25 mouse cellular contexts compared by ENCODE assay signal in the genomic region with DNA sequence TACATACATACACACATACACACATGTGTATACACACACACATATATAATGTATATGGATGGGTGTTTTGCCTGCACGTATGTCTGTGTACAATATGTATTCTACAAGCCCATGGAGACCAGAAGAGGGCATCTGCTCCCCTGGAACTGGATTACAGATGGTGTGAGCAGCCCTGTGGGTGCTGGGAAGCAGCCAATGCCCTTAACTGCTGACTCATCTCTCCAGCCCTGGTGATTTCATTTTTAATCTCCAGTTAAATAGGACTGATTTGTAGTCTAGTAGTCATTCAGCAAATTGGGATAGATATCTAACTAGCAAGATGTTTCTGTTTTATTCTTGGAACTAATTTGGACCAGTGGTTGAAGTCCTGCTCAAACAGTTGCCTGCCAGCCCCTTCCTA.
DNase-seq lines count a peak whose midpoint lies in the region; ATAC-seq and TF ChIP-seq lines count a peak whose summit lies in the region.
"Had no signal": no experiment of that assay in that cellular context is flagged by ENCODE, and none has a peak within 500 bp of the region (broad histone marks: within the 10 kb centered on the region; RNA-seq: fewer than 3 reads in every experiment).

No protein-coding gene starts in this region.

- no peak overlapping the region for H3K4me2 ChIP-seq in intestine, embryonic 14.5 days (ENCODE audit: low read length)
- H3K4me2 ChIP-seq in intestine, embryonic 15.5 days (replicated peaks), result no peak overlapping the region
- H3K4me2 ChIP-seq in forebrain, embryonic 14.5 days (ENCODE audit: low read length), result no peak overlapping the region
- H3K4me2 ChIP-seq: embryonic facial prominence, embryonic 12.5 days; hindbrain, embryonic 15.5 days; limb, embryonic 13.5 days; liver, embryonic 12.5 days; midbrain, embryonic 12.5 days had no signal

- H3K9me3 ChIP-seq in intestine, embryonic 14.5 days (ENCODE audit: control insufficient read depth, low read length), result no peaks in the 10 kb centered on the region
- no peaks in the 10 kb centered on the region for H3K9me3 ChIP-seq in intestine, embryonic 15.5 days
- no peaks in the 10 kb centered on the region for H3K9me3 ChIP-seq in MEL (replicated peaks; ENCODE audit: insufficient read depth, low read length)
- no peaks in the 10 kb centered on the region for H3K9me3 ChIP-seq in forebrain, embryonic 14.5 days (replicated peaks; ENCODE audit: control insufficient read depth, low read length)
- H3K9me3 ChIP-seq: embryonic facial prominence, embryonic 12.5 days; G1E; heart, embryonic 10.5 days; hindbrain, embryonic 15.5 days; limb, embryonic 13.5 days; liver, embryonic 12.5 days; midbrain, embryonic 12.5 days had no signal

- 82% methylated on average over 1 of the region's 1 CpGs for WGBS in intestine, embryonic 14.5 days
- WGBS in intestine, embryonic 15.5 days, result 81% methylated on average over 1 of the region's 1 CpGs
- 67% methylated on average over 1 of the region's 1 CpGs for WGBS in forebrain, embryonic 14.5 days

- no peak for TF ChIP-seq RAD21 in MEL (IDR thresholded peaks at IDR 0.05; ENCODE audit: low read depth, low read length)

- no peaks in the 10 kb centered on the region for H3K79me2 ChIP-seq in MEL (ENCODE audit: control insufficient read depth, insufficient read depth, low read length, poor library complexity)

- H3K27ac ChIP-seq in intestine, embryonic 14.5 days (ENCODE audit: low read depth), result no peak overlapping the region
- H3K27ac ChIP-seq in intestine, embryonic 15.5 days, result no peak overlapping the region
- no peak overlapping the region for H3K27ac ChIP-seq in MEL (ENCODE audit: control insufficient read depth, low read depth, low read length)
- H3K27ac ChIP-seq in forebrain, embryonic 14.5 days (ENCODE audit: low read depth, low read length), result no peak overlapping the region
- H3K27ac ChIP-seq: embryonic facial prominence, embryonic 12.5 days; gastrocnemius, adult 2 months; heart, embryonic 10.5 days; hindbrain, embryonic 15.5 days; limb, embryonic 13.5 days; liver, embryonic 12.5 days; midbrain, embryonic 12.5 days had no signal

- no peak overlapping the region for H3K4me3 ChIP-seq in intestine, embryonic 14.5 days (ENCODE audit: low read depth, low read length)
- no peak overlapping the region for H3K4me3 ChIP-seq in intestine, embryonic 15.5 days (replicated peaks)
- H3K4me3 ChIP-seq in MEL (ENCODE audit: control insufficient read depth in 1 of 2, insufficient read depth in 1 of 2, low read depth in 2 of 2, low read length in 2 of 2), result no peak overlapping the region
- no peak overlapping the region for H3K4me3 ChIP-seq in forebrain, embryonic 14.5 days (ENCODE audit: low read depth, low read length)
- H3K4me3 ChIP-seq: embryonic facial prominence, embryonic 12.5 days; gastrocnemius, adult 2 months; heart, embryonic 10.5 days; hindbrain, embryonic 15.5 days; limb, embryonic 13.5 days; liver, embryonic 12.5 days; midbrain, embryonic 12.5 days had no signal

- H3K9ac ChIP-seq in intestine, embryonic 14.5 days (ENCODE audit: low read length), result no peak overlapping the region
- no peak overlapping the region for H3K9ac ChIP-seq in intestine, embryonic 15.5 days
- H3K9ac ChIP-seq in MEL (ENCODE audit: control insufficient read depth, low read depth, low read length, poor library complexity, severe bottlenecking), result no peak overlapping the region
- no peak overlapping the region for H3K9ac ChIP-seq in forebrain, embryonic 14.5 days (ENCODE audit: low read length)
- H3K9ac ChIP-seq: embryonic facial prominence, embryonic 12.5 days; hindbrain, embryonic 15.5 days; limb, embryonic 13.5 days; liver, embryonic 12.5 days; midbrain, embryonic 12.5 days had no signal

- peak; percentile 3 for DNase-seq in cerebellum, adult 9-10 months
- DNase-seq in cerebellum, postnatal 36 days, result no peak
- peak; percentile 12 for DNase-seq in intestine, embryonic 14.5 days (ENCODE audit: low spot score)
- peak; percentile 4 for DNase-seq in MEL (ENCODE audit: low read depth, low spot score)
- DNase-seq in layer of hippocampus, adult 9-11 months, result peak; percentile 30
- DNase-seq in forebrain, embryonic 14.5 days (ENCODE audit: low spot score), result no peak
- DNase-seq: B cell, adult 2 months; gastrocnemius, adult 2 months; heart, postnatal 4 days; kidney, adult 9 months; kidney, postnatal 14 days; lung, adult 2 months; lung, postnatal 14 days; thymus, adult 18-20 months; thymus, postnatal 36 days had no signal

- no peak for ATAC-seq in intestine, embryonic 14.5 days (replicated peaks; ENCODE audit: low FRiP score, low TSS enrichment, low read depth)
- ATAC-seq in intestine, embryonic 15.5 days, result no peak
- ATAC-seq in forebrain, embryonic 14.5 days, result no peak
- ATAC-seq: intestine, embryonic 16.5 days; liver, embryonic 12.5 days had no signal

- TF ChIP-seq CTCF in MEL (IDR thresholded peaks at IDR 0.05 in 2 of 3, conservative IDR thresholded peaks at IDR 0.05 in 1 of 3; ENCODE audit: control insufficient read depth in 1 of 3, insufficient read depth in 1 of 3, low read depth in 2 of 3, low read length in 3 of 3, poor library complexity in 1 of 3, severe bottlenecking in 1 of 3), result no peak

- 0 out of 2 replicates have a peak, but pooled peaks cover 2% of the 10 kb centered on the region for H3K4me1 ChIP-seq in intestine, embryonic 14.5 days (replicated peaks; ENCODE audit: control insufficient read depth, insufficient read depth, low read length)
- H3K4me1 ChIP-seq in intestine, embryonic 15.5 days (replicated peaks), result no peaks in the 10 kb centered on the region
- no peaks in the 10 kb centered on the region for H3K4me1 ChIP-seq in MEL (ENCODE audit: control insufficient read depth in 1 of 2, insufficient read depth in 2 of 2, low read length in 2 of 2)
- H3K4me1 ChIP-seq in forebrain, embryonic 14.5 days (ENCODE audit: control insufficient read depth, insufficient read depth, low read length), result no peaks in the 10 kb centered on the region
- H3K4me1 ChIP-seq: embryonic facial prominence, embryonic 12.5 days; hindbrain, embryonic 15.5 days; liver, embryonic 12.5 days; midbrain, embryonic 12.5 days had no signal

- no peaks in the 10 kb centered on the region for H3K36me3 ChIP-seq in intestine, embryonic 14.5 days (ENCODE audit: control insufficient read depth, insufficient read depth, low read length)
- H3K36me3 ChIP-seq in intestine, embryonic 15.5 days, result no peaks in the 10 kb centered on the region
- no peaks in the 10 kb centered on the region for H3K36me3 ChIP-seq in MEL (ENCODE audit: control insufficient read depth in 1 of 2, insufficient read depth in 2 of 2, low read length in 2 of 2)
- H3K36me3 ChIP-seq in forebrain, embryonic 14.5 days (ENCODE audit: control insufficient read depth, insufficient read depth, low read length), result no peaks in the 10 kb centered on the region
- H3K36me3 ChIP-seq: embryonic facial prominence, embryonic 12.5 days; G1E; heart, embryonic 10.5 days; hindbrain, embryonic 15.5 days; limb, embryonic 13.5 days; liver, embryonic 12.5 days; midbrain, embryonic 12.5 days had no signal

- no peak for TF ChIP-seq POLR2A in MEL (IDR thresholded peaks at IDR 0.05; ENCODE audit: control insufficient read depth in 1 of 2, insufficient read depth in 1 of 2, low read depth in 1 of 2, low read length in 2 of 2, poor library complexity in 1 of 2)

- no peak for TF ChIP-seq EP300 in MEL (IDR thresholded peaks at IDR 0.05; ENCODE audit: low read depth in 1 of 2, low read length in 2 of 2)

- no peaks in the 10 kb centered on the region for H3K27me3 ChIP-seq in intestine, embryonic 14.5 days (replicated peaks; ENCODE audit: control insufficient read depth, insufficient read depth, low read length)
- H3K27me3 ChIP-seq in intestine, embryonic 15.5 days (replicated peaks), result no peaks in the 10 kb centered on the region
- H3K27me3 ChIP-seq in MEL (ENCODE audit: control insufficient read depth in 1 of 2, insufficient read depth in 2 of 2, low read length in 2 of 2), result no peaks in the 10 kb centered on the region
- H3K27me3 ChIP-seq in forebrain, embryonic 14.5 days (replicated peaks; ENCODE audit: control insufficient read depth, insufficient read depth, low read length), result no peaks in the 10 kb centered on the region
- H3K27me3 ChIP-seq: CH12.LX; embryonic facial prominence, embryonic 12.5 days; hindbrain, embryonic 15.5 days; limb, embryonic 13.5 days; liver, embryonic 12.5 days had no signal

TF ChIP-seq in MEL, 35 proteins besides CTCF, POLR2A, EP300 and RAD21:
- TF ChIP-seq CHD1 (IDR thresholded peaks at IDR 0.05; ENCODE audit: low read depth, low read length) (no peak), MAX (IDR thresholded peaks at IDR 0.05; ENCODE audit: low read length) (no peak), SIN3A (IDR thresholded peaks at IDR 0.05; ENCODE audit: low read length) (no peak), ELF1 (IDR thresholded peaks at IDR 0.05; ENCODE audit: low read depth, low read length) (no peak), MYB (IDR thresholded peaks at IDR 0.05; ENCODE audit: low read depth, low read length) (no peak), RCOR1 (IDR thresholded peaks at IDR 0.05; ENCODE audit: low read depth, low read length) (no peak)

Comparison
In these comparisons a context has a peak if more than half of its experiments do, and no peak if none do; other contexts are left out.
1. DNase-seq: peak in cerebellum, adult 9-10 months (single experiment), intestine, embryonic 14.5 days (single experiment), MEL (single experiment) and layer of hippocampus, adult 9-11 months (single experiment); none in cerebellum, postnatal 36 days (0 of 2) and forebrain, embryonic 14.5 days (single experiment).